Mouse (Mus musculus) liver, embryonic 12.5 days (tissue): Measurements from ENCODE around the gene Fnbp1l. TPM values are rescaled to one million over a fixed set of nuclear protein-coding genes. Genes with fewer than 3 reads are reported as not detected.

Experiments
- ATAC-seq: fragments of 200-750 bp; cut with Nextera tagmentation; 2 replicates; pipeline ENCODE4 v1.8.0; 2017; ENCODE audit warnings: moderate number of reproducible peaks, mild to moderate bottlenecking, moderate library complexity
- H3K27ac ChIP-seq: fragments of 300-500 bp; sonication (generic); 2 replicates; pipeline ENCODE4 v1.5.1; 2016; ENCODE audit warnings: mild to moderate bottlenecking
- H3K27me3 ChIP-seq: fragments of 300-500 bp; sonication (generic); replicated peaks from 2 replicates; pipeline ENCODE4 v1.6.1; 2016; ENCODE audit warnings: mild to moderate bottlenecking, moderate library complexity
- H3K36me3 ChIP-seq: fragments of 300-500 bp; sonication (generic); 2 replicates; pipeline ENCODE4 v1.6.1; 2016; ENCODE audit warnings: mild to moderate bottlenecking, moderate library complexity
- H3K4me1 ChIP-seq: fragments of 300-500 bp; sonication (generic); 2 replicates; pipeline ENCODE4 v1.6.1; 2016
- H3K4me2 ChIP-seq: fragments of 300-500 bp; sonication (generic); 2 replicates; pipeline ENCODE4 v1.6.1; 2016; ENCODE audit warnings: mild to moderate bottlenecking, moderate library complexity
- H3K4me3 ChIP-seq: fragments of 300-500 bp; sonication (generic); 2 replicates; pipeline ENCODE4 v1.5.1; 2016; ENCODE audit warnings: mild to moderate bottlenecking, moderate library complexity
- H3K9ac ChIP-seq: fragments of 300-500 bp; sonication (generic); 2 replicates; pipeline ENCODE4 v1.6.1; 2016; ENCODE audit warnings: mild to moderate bottlenecking, moderate library complexity
- H3K9me3 ChIP-seq: fragments of 300-500 bp; sonication (generic); replicated peaks from 2 replicates; pipeline ENCODE4 v1.6.1; 2016; ENCODE audit warnings: mild to moderate bottlenecking, moderate library complexity
- WGBS: fragments of 180-500 bp; shearing (Covaris S2); methylation state at CpG from one replicate; pipeline ENCODE4 v1.1.7; 2016; ENCODE audit not compliant: insufficient replicate concordance; 5-methylcytosine and 5-hydroxymethylcytosine counted together
- microRNA-seq: library from miRNA; unstranded; fragments of <30 nt; microRNA quantifications from one replicate; pipeline ENCODE4, GENCODE M21; 2017
- polyA plus RNA-seq: library from polyadenylated mRNA; unstranded; fragments of >200 nt; fragmentation: Nextera tagmentation; extraction: Ambion mirVana; gene quantifications from 2 replicates; pipeline ENCODE4 v1.2.1, GENCODE M21; 2016

Gene Fnbp1l
- polyA plus RNA-seq, 1 experiment from 2014 or later = 7.2 TPM

GRCm38 (mm10) chr3:122500929-122501328, 118.6 kb downstream of the Fnbp1l start:
- H3K27me3 ChIP-seq = no peaks in the 10 kb centered on the region
- no peak for ATAC-seq
- H3K4me3 ChIP-seq = no peak overlapping the region
- H3K9ac ChIP-seq = no peak overlapping the region
- H3K4me1 ChIP-seq = no peaks in the 10 kb centered on the region
- no peak overlapping the region for H3K27ac ChIP-seq
- H3K36me3 ChIP-seq = no peaks in the 10 kb centered on the region
- no peak overlapping the region for H3K4me2 ChIP-seq
- 57% methylated on average over 9 of the region's 9 CpGs for WGBS
- H3K9me3 ChIP-seq = no peaks in the 10 kb centered on the region

- no peak overlapping the region for H3K4me2 ChIP-seq
- no peaks in the 10 kb centered on the region for H3K36me3 ChIP-seq
- 79% methylated on average over 6 of the region's 6 CpGs for WGBS
- H3K9me3 ChIP-seq = no peaks in the 10 kb centered on the region
- H3K4me3 ChIP-seq = no peak overlapping the region
- no peak overlapping the region for H3K27ac ChIP-seq
- H3K4me1 ChIP-seq = no peaks in the 10 kb centered on the region
- no peak overlapping the region for H3K9ac ChIP-seq
- no peak for ATAC-seq
- no peaks in the 10 kb centered on the region for H3K27me3 ChIP-seq
These were observed 119.9 kb downstream of the Fnbp1l start for GRCm38 (mm10) chr3:122499647-122500046.

- H3K4me2 ChIP-seq = no peak overlapping the region
- no peaks in the 10 kb centered on the region for H3K36me3 ChIP-seq
- H3K27me3 ChIP-seq = no peaks in the 10 kb centered on the region
- H3K4me1 ChIP-seq = no peaks in the 10 kb centered on the region
- H3K9ac ChIP-seq = no peak overlapping the region
- no peak overlapping the region for H3K27ac ChIP-seq
- no peak for ATAC-seq
- H3K9me3 ChIP-seq = no peaks in the 10 kb centered on the region
- WGBS = 86% methylated on average over 7 of the region's 7 CpGs
- no peak overlapping the region for H3K4me3 ChIP-seq
These were observed 121.0 kb downstream of the Fnbp1l start for GRCm38 (mm10) chr3:122498528-122498927.

GRCm38 (mm10) chr3:122497871-122498270, 121.6 kb downstream of the Fnbp1l start:
- Histone ChIP-seq H3K9ac (no peak overlapping the region), H3K27ac (no peak overlapping the region), H3K27me3 (no peaks in the 10 kb centered on the region), H3K4me2 (no peak overlapping the region), H3K4me1 (no peaks in the 10 kb centered on the region), H3K36me3 (no peaks in the 10 kb centered on the region), H3K9me3 (no peaks in the 10 kb centered on the region), H3K4me3 (no peak overlapping the region)
- WGBS = 49% methylated on average over 6 of the region's 6 CpGs
- no peak for ATAC-seq

- H3K9ac ChIP-seq = no peak overlapping the region
- H3K9me3 ChIP-seq = no peaks in the 10 kb centered on the region
- no peak overlapping the region for H3K4me2 ChIP-seq
- no peak overlapping the region for H3K27ac ChIP-seq
- 69% methylated on average over 6 of the region's 6 CpGs for WGBS
- H3K27me3 ChIP-seq = no peaks in the 10 kb centered on the region
- ATAC-seq = no peak
- no peak overlapping the region for H3K4me3 ChIP-seq
- H3K36me3 ChIP-seq = no peaks in the 10 kb centered on the region
- no peaks in the 10 kb centered on the region for H3K4me1 ChIP-seq
These were observed 124.8 kb downstream of the Fnbp1l start for GRCm38 (mm10) chr3:122494764-122495163.

GRCm38 (mm10) chr3:122492872-122493615, 126.5 kb downstream of the Fnbp1l start:
- no peak for ATAC-seq
- no peaks in the 10 kb centered on the region for H3K9me3 ChIP-seq
- no peaks in the 10 kb centered on the region for H3K36me3 ChIP-seq
- H3K9ac ChIP-seq = no peak overlapping the region
- H3K4me2 ChIP-seq = no peak overlapping the region
- WGBS = 70% methylated on average over 21 of the region's 21 CpGs
- no peak overlapping the region for H3K27ac ChIP-seq
- H3K4me1 ChIP-seq = peaks cover 3% of the 10 kb centered on the region; the same call in 1 of the 2 replicates
- H3K4me3 ChIP-seq = no peak overlapping the region
- no peaks in the 10 kb centered on the region for H3K27me3 ChIP-seq

- ATAC-seq = no peak
- no peaks in the 10 kb centered on the region for H3K9me3 ChIP-seq
- no peak overlapping the region for H3K4me3 ChIP-seq
- no peak overlapping the region for H3K9ac ChIP-seq
- H3K4me2 ChIP-seq = no peak overlapping the region
- H3K4me1 ChIP-seq = peaks cover 7% of the 10 kb centered on the region; the same call in 1 of the 2 replicates
- 74% methylated on average over 3 of the region's 3 CpGs for WGBS
- no peaks in the 10 kb centered on the region for H3K27me3 ChIP-seq
- H3K36me3 ChIP-seq = no peaks in the 10 kb centered on the region
- H3K27ac ChIP-seq = no peak overlapping the region
These were observed 127.5 kb downstream of the Fnbp1l start for GRCm38 (mm10) chr3:122492006-122492405.

- Histone ChIP-seq H3K4me1 (peaks cover 7% of the 10 kb centered on the region; the same call in 1 of the 2 replicates), H3K36me3 (no peaks in the 10 kb centered on the region), H3K4me3 (no peak overlapping the region), H3K9me3 (no peaks in the 10 kb centered on the region), H3K27me3 (no peaks in the 10 kb centered on the region), H3K27ac (no peak overlapping the region), H3K9ac (no peak overlapping the region), H3K4me2 (no peak overlapping the region)
- ATAC-seq = no peak
- WGBS = 46% methylated on average over 6 of the region's 6 CpGs
These were observed 128.9 kb downstream of the Fnbp1l start for GRCm38 (mm10) chr3:122490574-122490973.

Small RNA genes lying within 50 kb of the gene (microRNA-seq; reads per million reads assigned to microRNA genes)
- not detected for gene Mir7657

Other genes with a start within 250 kb of the Fnbp1l start
- 2.6 and 2.9 TPM in 2 replicates for gene Pde5a, start 109.2 kb upstream of the Fnbp1l start, polyA plus RNA-seq